Mouse (Mus musculus) skeletal muscle tissue, adult 2 months (tissue): ENCODE measurements around the gene Rad51c.

Experiments
- DNase-seq: peaks from one replicate; pipeline ENCODE4 v3.0.0-alpha.2; 2012; ENCODE audit warnings: low read depth, low spot score

The Rad51c gene

GRCm38 (mm10) chr11:87367061-87367460, 37.7 kb downstream of the Rad51c start:
- DNase-seq = no peak

GRCm38 (mm10) chr11:87365120-87365519, 39.6 kb downstream of the Rad51c start:
- no peak for DNase-seq

GRCm38 (mm10) chr11:87359262-87359612, 45.5 kb downstream of the Rad51c start:
- no peak for DNase-seq

DNA sequence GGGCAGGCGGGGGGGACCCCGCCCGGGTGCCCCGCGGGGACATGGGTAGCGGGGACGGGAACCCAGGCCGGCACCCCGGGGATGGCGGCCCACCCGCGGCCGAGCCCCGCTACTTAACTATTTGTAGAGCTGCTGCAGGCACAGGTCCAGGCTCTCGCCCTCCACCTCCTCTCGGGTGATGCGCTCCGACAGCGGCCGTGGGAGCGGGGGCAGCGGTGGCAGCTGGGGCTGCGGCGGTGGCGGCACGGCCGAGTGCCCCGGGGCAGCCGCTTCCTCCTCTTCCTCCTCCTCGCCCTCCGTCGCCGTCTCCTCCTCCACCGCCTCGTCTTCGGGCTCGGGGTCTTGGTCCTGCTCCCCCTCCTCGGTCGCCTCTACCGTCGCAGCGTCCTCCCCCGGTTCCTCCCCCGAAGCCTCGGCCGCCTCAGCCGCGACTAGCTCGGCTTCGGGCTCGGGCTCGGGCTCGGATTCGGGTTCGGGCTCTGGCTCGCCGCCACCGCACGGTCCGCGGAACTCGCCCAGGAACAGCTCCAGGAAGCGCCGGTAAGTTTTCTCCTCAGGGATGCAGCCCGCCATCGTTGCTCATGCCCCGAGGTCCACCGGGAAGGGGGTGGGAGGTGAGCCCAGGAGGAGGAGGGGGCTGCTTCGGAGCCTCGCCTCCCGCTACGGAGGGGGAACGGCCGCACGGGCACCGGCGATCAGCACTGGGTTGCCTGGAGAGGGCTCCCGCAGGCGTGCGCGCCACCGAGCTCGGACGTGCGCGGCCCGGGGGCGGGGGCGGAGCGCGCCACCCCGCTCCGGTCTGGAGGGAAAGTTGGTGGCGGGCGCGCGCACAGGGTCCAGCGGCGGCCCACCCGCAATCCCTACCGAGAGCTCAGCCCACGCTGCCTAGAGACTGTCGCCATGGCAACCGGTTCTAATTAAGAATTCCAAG, 46.2 kb downstream of the Rad51c start, which contains the start of gene Ppm1e:
Gene Ppm1e, minus strand, starts transcription at position 693 of the 931 bp plus-strand sequence.
- DNase-seq = peak; percentile 8

DNA sequence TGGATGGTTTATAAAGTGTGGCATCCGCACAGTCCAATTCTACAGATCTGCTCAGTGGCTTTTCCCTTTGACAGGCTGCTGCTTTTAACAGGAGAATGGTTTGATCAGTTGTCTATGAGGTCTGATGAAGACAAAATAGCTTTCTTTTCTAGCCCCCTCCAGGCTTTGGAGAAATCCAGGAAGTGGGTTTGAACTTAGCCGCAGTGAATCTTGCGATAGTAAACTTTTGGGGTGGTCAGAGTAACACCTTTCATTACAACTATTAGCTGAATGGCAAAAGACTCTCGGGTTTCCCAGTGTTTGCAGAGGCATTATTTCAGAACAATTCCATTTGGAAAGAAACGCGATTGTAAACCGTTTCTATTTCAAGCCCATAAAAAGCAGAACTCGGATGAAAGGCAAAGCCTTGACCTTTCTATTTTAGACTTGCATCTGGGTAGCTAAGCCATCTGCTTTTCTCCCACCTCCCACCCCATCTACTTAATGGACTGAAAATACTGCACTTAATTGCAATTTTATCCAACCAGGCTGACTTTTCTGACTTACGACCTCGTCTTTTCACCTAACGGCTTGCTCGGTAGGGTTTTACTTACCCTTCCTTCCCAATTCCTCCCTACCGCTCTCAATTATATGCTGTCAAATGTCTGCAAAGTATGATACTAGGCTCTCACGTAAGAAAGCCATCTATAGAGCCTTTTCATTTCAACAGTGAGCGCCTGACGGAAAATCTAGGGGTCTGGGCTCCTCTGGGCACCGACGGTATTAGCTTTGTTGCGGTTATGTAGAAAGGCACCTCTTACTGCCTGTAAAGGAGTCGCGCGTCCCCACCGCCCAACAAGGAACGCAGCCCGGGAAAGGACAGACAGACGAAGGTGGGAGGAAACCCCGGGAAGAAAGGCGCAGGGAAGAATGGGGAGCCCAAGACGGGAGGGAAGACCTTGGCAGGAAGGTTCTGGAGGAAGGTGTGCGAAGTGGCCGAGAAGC, 47.1 kb downstream of the Rad51c start:
- DNase-seq = no peak

- DNase-seq = no peak
Measured at GRCm38 (mm10) chr11:87354861-87355260, 49.9 kb downstream of the Rad51c start.

- no peak for DNase-seq
Measured at GRCm38 (mm10) chr11:87353646-87354170, 51.0 kb downstream of the Rad51c start.
